Mouse (Mus musculus): ENCODE results near the gene Prkag1.
"Not testable (repeated sequence)": the region's sequence is repeated elsewhere in the genome, so short reads cannot be mapped to it uniquely, and the experiment has no call there.

Prkag1 gene

GRCm38 (mm10) chr15:98823434-98823833 is 7.9 kb downstream of the Prkag1 start:
- peak; percentile 60 for DNase-seq (ENCODE audit: low read depth)

- no peak for DNase-seq (ENCODE audit: low read depth)
Observed at GRCm38 (mm10) chr15:98822147-98822546, 9.2 kb downstream of the Prkag1 start.

GRCm38 (mm10) chr15:98821403-98821802 is 9.9 kb downstream of the Prkag1 start:
- peak; percentile 71 for DNase-seq (ENCODE audit: low read depth)

GRCm38 (mm10) chr15:98820937-98821336 is 10.4 kb downstream of the Prkag1 start:
- no peak for DNase-seq (ENCODE audit: low read depth)

GRCm38 (mm10) chr15:98818171-98818570 is 13.2 kb downstream of the Prkag1 start:
- no peak for DNase-seq (ENCODE audit: low read depth)

- DNase-seq (ENCODE audit: low read depth) = no peak
Observed at GRCm38 (mm10) chr15:98812741-98813424, 18.4 kb downstream of the Prkag1 start.

- not testable (repeated sequence) for DNase-seq (ENCODE audit: low read depth)
Observed at GRCm38 (mm10) chr15:98810212-98810611, 21.1 kb downstream of the Prkag1 start.

GRCm38 (mm10) chr15:98809390-98809789 is 21.9 kb downstream of the Prkag1 start, which contains the start of gene Ddn:
TSS of gene Ddn (minus strand) at chr15:98809490.
- no peak for DNase-seq (ENCODE audit: low read depth)

GRCm38 (mm10) chr15:98808651-98809134 is 22.6 kb downstream of the Prkag1 start:
- DNase-seq (ENCODE audit: low read depth) = no peak

GRCm38 (mm10) chr15:98807895-98808650 is 23.2 kb downstream of the Prkag1 start:
- DNase-seq (ENCODE audit: low read depth) = peak; percentile 83

GRCm38 (mm10) chr15:98806809-98807770 is 24.2 kb downstream of the Prkag1 start:
- DNase-seq (ENCODE audit: low read depth) = peak; percentile 42

GRCm38 (mm10) chr15:98806071-98806808 is 25.1 kb downstream of the Prkag1 start:
- DNase-seq (ENCODE audit: low read depth) = no peak

- peak; percentile 58 for DNase-seq (ENCODE audit: low read depth)
Observed at GRCm38 (mm10) chr15:98805324-98806040, 25.8 kb downstream of the Prkag1 start.

GRCm38 (mm10) chr15:98804054-98804453 is 27.3 kb downstream of the Prkag1 start:
- DNase-seq (ENCODE audit: low read depth) = peak; percentile 84

GRCm38 (mm10) chr15:98802926-98803325 is 28.4 kb downstream of the Prkag1 start:
- DNase-seq (ENCODE audit: low read depth) = no peak

- DNase-seq (ENCODE audit: low read depth) = peak; percentile 84
Observed at GRCm38 (mm10) chr15:98799396-98799795, 31.9 kb downstream of the Prkag1 start.

GRCm38 (mm10) chr15:98798903-98799302 is 32.4 kb downstream of the Prkag1 start:
- no peak for DNase-seq (ENCODE audit: low read depth)

- no peak for DNase-seq (ENCODE audit: low read depth)
Observed at GRCm38 (mm10) chr15:98797835-98798492, 33.4 kb downstream of the Prkag1 start.

GRCm38 (mm10) chr15:98796803-98797595 is 34.3 kb downstream of the Prkag1 start:
- DNase-seq (ENCODE audit: low read depth) = no peak
